Mouse (Mus musculus) embryonic fibroblast, embryonic 13.5 days (primary cell): ENCODE results near the gene Brca1. TPM values are rescaled to one million over a fixed set of nuclear protein-coding genes. Genes with fewer than 3 reads are reported as not detected.

ENCODE experiments used
- H3K27ac ChIP-seq: 2 replicates; pipeline ENCODE4 v1.5.1; 2012; ENCODE audit warnings: low read length, control low read depth, inconsistent platforms; ENCODE audit not compliant: insufficient read depth
- H3K4me1 ChIP-seq: 2 replicates; pipeline ENCODE4 v1.6.1; 2011; ENCODE audit warnings: low read length; ENCODE audit not compliant: control insufficient read depth, insufficient read depth
- H3K4me3 ChIP-seq: 2 replicates; pipeline ENCODE4 v1.5.1; 2011; ENCODE audit warnings: mild to moderate bottlenecking, control low read depth, low read length; ENCODE audit not compliant: insufficient read depth
- CTCF ChIP-seq: IDR thresholded peaks from 2 replicates; pipeline ENCODE4 v1.5.1; 2011; ENCODE audit warnings: mild to moderate bottlenecking, control low read depth, low read length, moderate library complexity, borderline replicate concordance; ENCODE audit not compliant: insufficient read depth
- POLR2A ChIP-seq: IDR thresholded peaks from 2 replicates; pipeline ENCODE4 v1.6.1; 2011; ENCODE audit warnings: low read depth, mild to moderate bottlenecking, control low read depth, low read length, moderate library complexity
- polyA plus RNA-seq: library from polyadenylated mRNA; stranded (reverse); fragments of >200 nt; gene quantifications from 2 replicates; pipeline ENCODE4 v1.2.4, GENCODE M21; 2011; ENCODE audit warnings: low read depth; ENCODE audit not compliant: missing spikeins, insufficient read length

Brca1 gene
- polyA plus RNA-seq, 1 experiment, result 11.2 TPM

- TF ChIP-seq POLR2A (no peak), CTCF (no peak)
- Histone ChIP-seq H3K4me3 (no peak overlapping the region), H3K4me1 (no peaks in the 10 kb centered on the region; the same call in 1 of the 2 replicates), H3K27ac (no peak overlapping the region)
These were observed 3.2 kb downstream of the Brca1 start for GRCm38 (mm10) chr11:101548526-101548925.

- Histone ChIP-seq H3K4me3 (no peak overlapping the region), H3K4me1 (peaks cover 2% of the 10 kb centered on the region; the same call in 1 of the 2 replicates), H3K27ac (no peak overlapping the region)
- TF ChIP-seq CTCF (no peak), POLR2A (no peak)
These were observed 7.6 kb downstream of the Brca1 start for GRCm38 (mm10) chr11:101544132-101544531.

GRCm38 (mm10) chr11:101543533-101543932 is 8.2 kb downstream of the Brca1 start:
- Histone ChIP-seq H3K27ac (no peak overlapping the region), H3K4me3 (no peak overlapping the region), H3K4me1 (peaks cover 2% of the 10 kb centered on the region; the same call in 1 of the 2 replicates)
- TF ChIP-seq POLR2A (no peak), CTCF (no peak)

DNA sequence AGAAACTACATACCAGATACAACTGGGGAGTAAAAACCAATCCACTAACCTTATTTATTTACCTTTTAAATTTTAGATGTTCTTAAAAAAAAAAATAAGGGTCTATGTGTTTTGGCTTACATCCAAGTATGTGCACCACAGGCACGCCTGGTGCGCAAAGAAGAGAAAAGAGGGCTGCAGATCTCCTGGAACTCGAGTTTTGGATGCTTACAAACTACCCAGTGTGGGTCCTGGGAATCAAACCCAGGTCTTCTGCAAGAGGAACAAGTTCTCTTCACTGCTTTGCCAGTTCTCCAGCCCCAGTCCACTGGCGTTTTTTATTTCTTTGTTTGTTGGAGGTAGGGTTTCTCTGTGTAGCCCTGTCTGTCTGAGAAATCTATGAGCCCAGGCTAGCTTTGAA is 25.1 kb downstream of the Brca1 start:
- Histone ChIP-seq H3K4me1 (no peaks in the 10 kb centered on the region), H3K27ac (no peak overlapping the region), H3K4me3 (no peak overlapping the region)
- TF ChIP-seq POLR2A (no peak), CTCF (no peak)

- Histone ChIP-seq H3K4me3 (no peak overlapping the region), H3K4me1 (no peaks in the 10 kb centered on the region), H3K27ac (no peak overlapping the region)
- no peak for TF ChIP-seq CTCF
- TF ChIP-seq POLR2A, result no peak
These were observed 25.7 kb downstream of the Brca1 start for GRCm38 (mm10) chr11:101525936-101526595.

GRCm38 (mm10) chr11:101525056-101525455 is 26.7 kb downstream of the Brca1 start:
- no peak for TF ChIP-seq CTCF
- TF ChIP-seq POLR2A, result no peak
- no peak overlapping the region for H3K4me3 ChIP-seq
- H3K27ac ChIP-seq, result no peak overlapping the region
- H3K4me1 ChIP-seq, result no peaks in the 10 kb centered on the region

DNA sequence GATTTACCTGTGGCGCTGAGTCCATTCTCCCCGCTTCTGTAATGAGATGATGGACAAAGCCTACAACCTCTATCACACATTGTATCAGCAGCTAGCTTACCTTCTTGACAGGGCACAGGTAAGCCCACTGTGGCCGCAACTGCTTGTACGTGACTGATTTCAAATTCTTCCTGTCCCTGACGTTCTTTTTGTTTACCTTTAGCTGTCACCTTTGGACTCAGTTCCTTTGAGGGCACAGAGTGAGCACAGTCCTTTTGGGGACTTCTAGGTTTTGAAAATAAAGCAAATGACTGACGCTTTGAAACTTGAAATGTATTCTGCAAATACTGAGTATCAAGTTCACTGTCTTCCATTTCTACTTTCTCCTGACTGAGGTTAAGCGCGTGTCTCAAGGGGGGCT is 27.3 kb downstream of the Brca1 start:
- TF ChIP-seq POLR2A (no peak), CTCF (no peak)
- H3K4me1 ChIP-seq, result no peaks in the 10 kb centered on the region
- no peak overlapping the region for H3K4me3 ChIP-seq
- no peak overlapping the region for H3K27ac ChIP-seq

DNA sequence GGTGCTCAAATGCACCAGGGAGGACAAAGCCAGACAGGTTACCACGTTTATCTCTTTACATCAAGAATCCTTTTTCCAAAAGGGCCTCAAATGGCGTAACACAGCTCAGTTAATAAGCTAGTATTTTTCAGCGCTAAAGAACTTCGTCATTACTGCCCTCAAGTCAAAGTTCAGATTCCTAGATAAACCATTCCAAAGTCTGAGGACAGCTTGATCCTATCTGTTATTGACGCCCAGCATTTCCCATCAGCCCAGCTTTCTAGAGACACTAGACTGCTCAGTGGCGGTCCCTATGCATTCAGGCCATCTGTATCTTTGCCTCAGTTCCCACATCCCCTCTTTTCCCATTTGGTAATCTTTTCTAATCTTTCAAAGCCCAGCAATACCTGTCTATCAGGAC is 32.4 kb downstream of the Brca1 start:
- TF ChIP-seq POLR2A, result no peak
- no peak for TF ChIP-seq CTCF
- no peaks in the 10 kb centered on the region for H3K4me1 ChIP-seq
- H3K4me3 ChIP-seq, result no peak overlapping the region
- no peak overlapping the region for H3K27ac ChIP-seq

- TF ChIP-seq POLR2A (no peak), CTCF (no peak)
These were observed 32.8 kb downstream of the Brca1 start for GRCm38 (mm10) chr11:101518937-101519336.

DNA sequence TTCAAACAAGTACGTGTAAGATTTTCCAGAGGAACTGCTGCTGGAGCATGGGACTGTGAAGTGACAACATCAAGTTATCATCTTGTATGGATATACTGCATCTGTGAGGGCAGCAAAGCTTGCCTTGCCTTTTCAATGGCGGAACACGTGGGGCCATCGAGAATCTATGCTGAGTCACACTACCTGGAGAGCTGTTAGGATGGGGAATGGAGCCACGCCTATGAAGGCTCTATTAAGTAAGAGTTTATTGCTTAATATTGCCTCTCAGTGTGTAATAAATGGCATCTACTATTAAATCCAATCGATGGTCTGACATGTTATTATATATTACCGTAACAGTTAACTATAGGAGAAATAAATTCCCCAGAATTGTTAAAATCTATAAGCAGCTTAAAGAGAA is 44.7 kb downstream of the Brca1 start:
- H3K4me1 ChIP-seq, result no peaks in the 10 kb centered on the region
- H3K27ac ChIP-seq, result no peak overlapping the region
- no peak for TF ChIP-seq POLR2A
- TF ChIP-seq CTCF, result no peak
- no peak overlapping the region for H3K4me3 ChIP-seq

More at GRCm38 (mm10) chr11:101518937-101519336, 32.8 kb downstream of the Brca1 start:
- Histone ChIP-seq H3K4me1 (no peaks in the 10 kb centered on the region), H3K27ac (no peak overlapping the region), H3K4me3 (no peak overlapping the region)
